Comparison of ENCODE assay signal across 8 mouse cellular contexts in genomic region chr3:89202253-89203141, GRCm38 (mm10). TPM values are rescaled to one million over a fixed set of nuclear protein-coding genes. Genes with fewer than 3 reads are reported as not detected.
DNase-seq lines count a peak whose midpoint lies in the region; ATAC-seq lines count a peak whose summit lies in the region.

Gba (plus strand) TSS chr3:89202928.

- peak within 1 kb of the TSS; percentile 75 for H3K4me2 ChIP-seq in hindbrain, embryonic 12.5 days (replicated peaks)

- no peak within 1 kb of the TSS for H3K27ac ChIP-seq in hindbrain, embryonic 12.5 days

- H3K9me3 ChIP-seq in hindbrain, embryonic 12.5 days (replicated peaks) = no peaks in the 10 kb centered on the region

- H3K4me1 ChIP-seq in hindbrain, embryonic 12.5 days = peaks cover 5% of the 10 kb centered on the region

- peaks cover 34% of the 10 kb centered on the region for H3K36me3 ChIP-seq in hindbrain, embryonic 12.5 days

- 27% methylated on average over 13 of the region's 13 CpGs for WGBS in hindbrain, embryonic 12.5 days

- H3K27me3 ChIP-seq in hindbrain, embryonic 12.5 days = no peaks in the 10 kb centered on the region

- peak within 1 kb of the TSS; percentile 55 for H3K9ac ChIP-seq in hindbrain, embryonic 12.5 days

- peak; percentile 97 for DNase-seq in NIH3T3 (ENCODE audit: low read depth)
- peak; percentile 87 for DNase-seq in cerebellum, adult 9-11 months
- peak; percentile 71 to 94 for DNase-seq in frontal cortex, adult 2 months (ENCODE audit: extremely low spot score in 1 of 2, low spot score in 1 of 2)
- DNase-seq in layer of hippocampus, postnatal 14 days (ENCODE audit: low spot score in 2 of 2) = peak; percentile 84 to 91
- peak; percentile 91 for DNase-seq in lung, postnatal 14 days
- peak; percentile 87 for DNase-seq in retina, adult 2 months (ENCODE audit: low read depth, low spot score)
- peak; percentile 82 for DNase-seq in thymus, postnatal 36 days

- ATAC-seq in hindbrain, embryonic 12.5 days (ENCODE audit: low FRiP score) = peak; percentile 85

- peak within 1 kb of the TSS; percentile 56 for H3K4me3 ChIP-seq in hindbrain, embryonic 12.5 days

RNA-seq across cellular contexts. Expression of gene Gba, which starts in this region (rescaled TPM):
- 65.4 and 68.7 TPM in 2 replicates for polyA plus RNA-seq in frontal cortex, adult 2 months (2012; rRNA removed)
- polyA plus RNA-seq in hindbrain, embryonic 12.5 days (2016; fragmentation: Nextera tagmentation; extraction: Ambion mirVana) = 50.3 and 51.3 TPM in 2 replicates
- total RNA-seq in layer of hippocampus, postnatal 14 days (2021) = 10 to 100 TPM; 64.1 to 68.8 TPM
